Mouse (Mus musculus): ENCODE data around the gene Mrpl4. TPM values are rescaled to one million over a fixed set of nuclear protein-coding genes. Genes with fewer than 3 reads are reported as not detected.

Gene Mrpl4
- total RNA-seq (2014; fragmentation: Nextera tagmentation) (38.4 and 39.6 TPM in 2 replicates), total RNA-seq (2017) (39.1 and 51.5 TPM in 2 replicates), polyA plus RNA-seq (2012) (92.6 and 129 TPM in 2 replicates)

DNA sequence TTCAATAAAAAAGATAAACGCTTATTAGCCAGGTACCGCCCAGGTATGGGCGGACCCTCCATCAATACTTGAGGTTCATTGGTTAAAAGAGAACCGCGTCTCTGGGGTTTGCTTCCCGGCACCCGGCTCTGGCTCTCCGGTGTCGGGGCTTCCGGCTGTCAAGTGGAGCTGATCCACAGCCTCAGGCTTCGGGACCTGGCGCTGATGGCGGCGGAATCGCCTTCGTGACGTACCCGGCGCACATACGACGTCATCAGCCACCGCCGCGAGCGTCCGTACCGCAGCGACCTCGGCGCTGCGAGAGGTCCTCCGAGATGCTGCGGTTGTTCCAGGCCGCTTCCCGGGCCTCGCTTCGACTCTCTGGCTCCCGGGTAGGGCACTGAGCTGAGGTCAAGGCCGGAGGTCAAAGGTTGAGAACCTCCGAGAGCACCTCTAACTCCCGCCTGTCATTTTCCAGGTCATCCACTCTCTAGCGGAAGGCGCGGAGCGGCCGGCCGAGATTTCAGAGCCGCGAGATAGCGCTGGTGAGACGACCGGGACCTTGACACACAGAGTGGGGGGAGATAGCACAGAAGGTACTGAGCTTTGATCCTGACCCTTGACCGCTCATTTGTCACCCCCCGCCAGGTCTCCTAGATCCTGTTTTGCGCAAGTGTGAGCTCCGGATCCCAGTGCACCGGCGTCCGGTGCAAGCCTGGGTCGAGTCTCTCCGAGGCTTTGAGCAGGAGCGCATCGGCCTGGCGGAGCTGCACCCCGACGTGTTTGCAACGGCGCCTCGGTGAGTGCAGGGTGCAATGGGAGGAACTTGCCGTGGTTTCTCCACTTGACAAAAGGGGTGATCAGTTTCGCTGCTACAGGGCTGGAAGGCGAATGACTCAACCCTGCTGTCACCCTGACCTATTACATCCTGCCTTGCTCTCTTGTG, at the start of gene Mrpl4:
Gene Mrpl4, plus strand, starts transcription at position 112 of the 925 bp plus-strand sequence.
- Histone ChIP-seq H3K27me3 (ENCODE audit: insufficient read depth, low read length) (no peaks in the 10 kb centered on the region), H3K4me3 (ENCODE audit: low read depth, low read length) (peak within 1 kb of the TSS; percentile 85), H3K4me1 (ENCODE audit: insufficient read depth, low read depth, low read length) (peaks cover 26% of the 10 kb centered on the region), H3K36me3 (replicated peaks) (peaks cover 45% of the 10 kb centered on the region), H3K9me3 (replicated peaks) (no peaks in the 10 kb centered on the region)
- peak; percentile 69 for DNase-seq (ENCODE audit: low spot score)
- peak; percentile 56 for ATAC-seq (ENCODE audit: extremely low read depth, insufficient number of reproducible peaks, low FRiP score, poor library complexity, severe bottlenecking)
- TF ChIP-seq POLR2AphosphoS5 (IDR thresholded peaks at IDR 0.05; ENCODE audit: insufficient replicate concordance, low read depth, low read length) (no peak), CTCF (IDR thresholded peaks at IDR 0.05; ENCODE audit: low read depth, low read length) (no peak), GATA2 (IDR thresholded peaks at IDR 0.05; ENCODE audit: borderline replicate concordance, low read depth, low read length) (no peak), GATA1 (IDR thresholded peaks at IDR 0.05; ENCODE audit: borderline replicate concordance, low read length) (no peak), TAL1 (conservative IDR thresholded peaks at IDR 0.05; ENCODE audit: low read depth, low read length) (no peak)

- Histone ChIP-seq H3K36me3 (replicated peaks) (no peaks in the 10 kb centered on the region), H3K27me3 (ENCODE audit: insufficient read depth, low read length) (peaks cover 34% of the 10 kb centered on the region), H3K9me3 (replicated peaks) (no peaks in the 10 kb centered on the region), H3K4me1 (ENCODE audit: insufficient read depth, low read depth, low read length) (peaks cover 9% of the 10 kb centered on the region), H3K4me3 (ENCODE audit: low read depth, low read length) (no peak overlapping the region)
- DNase-seq (ENCODE audit: low spot score): no peak
- TF ChIP-seq TAL1 (conservative IDR thresholded peaks at IDR 0.05; ENCODE audit: low read depth, low read length) (no peak), GATA2 (IDR thresholded peaks at IDR 0.05; ENCODE audit: borderline replicate concordance, low read depth, low read length) (no peak), GATA1 (IDR thresholded peaks at IDR 0.05; ENCODE audit: borderline replicate concordance, low read length) (no peak), CTCF (IDR thresholded peaks at IDR 0.05; ENCODE audit: low read depth, low read length) (no peak), POLR2AphosphoS5 (IDR thresholded peaks at IDR 0.05; ENCODE audit: insufficient replicate concordance, low read depth, low read length) (no peak)
- ATAC-seq (ENCODE audit: extremely low read depth, insufficient number of reproducible peaks, low FRiP score, poor library complexity, severe bottlenecking): no peak
Observed at GRCm38 (mm10) chr9:20956989-20957388, 45.5 kb upstream of the Mrpl4 start.

DNA sequence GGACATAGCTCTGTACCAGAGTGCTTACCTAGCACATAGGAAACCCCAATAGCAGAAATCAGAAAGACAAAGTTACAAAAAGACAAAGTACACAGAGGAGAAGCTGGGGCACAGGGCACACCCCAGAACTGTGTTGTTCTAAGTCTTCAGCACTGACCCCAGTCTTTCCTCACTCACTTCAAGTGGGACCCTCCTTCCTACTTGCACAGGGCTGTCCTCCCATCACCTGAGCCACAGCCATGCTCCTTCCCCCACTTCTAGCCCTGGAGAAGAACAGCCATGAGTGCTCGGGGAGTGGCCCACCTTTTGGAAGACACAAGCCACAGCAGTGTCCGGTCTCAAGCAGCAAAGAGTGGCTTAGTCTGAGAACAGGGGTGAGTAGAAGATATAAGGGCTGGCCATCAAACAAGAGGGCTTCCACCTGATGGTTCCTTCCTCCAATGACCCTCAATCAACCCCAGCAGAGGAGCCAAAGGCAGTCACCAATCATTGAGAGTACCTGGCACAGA, 43.1 kb upstream of the Mrpl4 start, which contains the start of gene Dnmt1:
Gene Dnmt1, minus strand, starts transcription at position 459 of the 509 bp plus-strand sequence.
- DNase-seq (ENCODE audit: low spot score) (no peak), ATAC-seq (ENCODE audit: extremely low read depth, insufficient number of reproducible peaks, low FRiP score, poor library complexity, severe bottlenecking) (no peak)
- Histone ChIP-seq H3K9me3 (replicated peaks) (no peaks in the 10 kb centered on the region), H3K4me1 (ENCODE audit: insufficient read depth, low read depth, low read length) (no peaks in the 10 kb centered on the region), H3K4me3 (ENCODE audit: low read depth, low read length) (no peak within 1 kb of the TSS), H3K27me3 (ENCODE audit: insufficient read depth, low read length) (peaks cover 34% of the 10 kb centered on the region), H3K36me3 (replicated peaks) (no peaks in the 10 kb centered on the region)
- TF ChIP-seq POLR2AphosphoS5 (IDR thresholded peaks at IDR 0.05; ENCODE audit: insufficient replicate concordance, low read depth, low read length): no peak
- TF ChIP-seq CTCF (IDR thresholded peaks at IDR 0.05; ENCODE audit: low read depth, low read length): no peak
- no peak for TF ChIP-seq TAL1 (conservative IDR thresholded peaks at IDR 0.05; ENCODE audit: low read depth, low read length)
- TF ChIP-seq GATA2 (IDR thresholded peaks at IDR 0.05; ENCODE audit: borderline replicate concordance, low read depth, low read length): no peak
- TF ChIP-seq GATA1 (IDR thresholded peaks at IDR 0.05; ENCODE audit: borderline replicate concordance, low read length): no peak

DNA sequence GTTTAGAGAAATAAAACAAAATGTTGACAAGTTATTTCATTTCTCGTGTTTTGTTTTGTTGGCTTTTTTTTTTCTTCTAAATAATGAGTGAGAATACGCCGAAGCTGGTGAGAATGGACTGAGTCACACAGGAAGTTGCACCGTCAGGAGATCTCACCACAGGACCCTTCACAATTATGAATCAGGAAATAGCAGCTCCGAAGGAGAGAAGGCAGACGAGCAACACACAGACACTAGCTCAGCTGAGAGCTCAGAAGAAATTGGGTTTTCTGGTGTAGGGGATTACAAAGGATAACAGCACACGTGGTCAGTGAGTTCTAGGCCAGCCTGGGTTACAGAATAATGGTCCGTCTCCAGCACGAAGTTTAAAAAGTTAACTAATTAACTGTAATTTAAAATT, 41.0 kb upstream of the Mrpl4 start:
- peaks cover 16% of the 10 kb centered on the region for H3K4me1 ChIP-seq (ENCODE audit: insufficient read depth, low read depth, low read length)

DNA sequence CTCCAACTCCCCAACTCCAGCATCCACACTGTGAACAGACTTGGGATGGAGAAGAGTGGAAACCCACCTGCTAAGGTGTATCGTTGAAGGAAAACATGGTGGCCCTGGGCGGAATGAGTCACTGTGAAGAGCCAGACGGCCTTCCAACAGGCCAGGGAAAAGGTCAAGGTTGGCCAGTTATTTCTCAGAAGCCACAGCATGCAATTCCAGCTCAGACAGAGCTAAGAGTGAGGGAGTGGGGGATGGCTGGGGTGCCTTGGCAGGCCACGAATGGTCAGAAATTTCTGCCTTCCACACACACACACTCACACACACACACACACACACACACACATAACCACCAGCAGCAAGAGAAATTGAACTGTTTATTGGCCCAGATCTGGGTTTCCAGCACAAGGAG, 36.9 kb upstream of the Mrpl4 start:
- DNase-seq (ENCODE audit: low spot score) (no peak), ATAC-seq (ENCODE audit: extremely low read depth, insufficient number of reproducible peaks, low FRiP score, poor library complexity, severe bottlenecking) (no peak)
- TF ChIP-seq TAL1 (conservative IDR thresholded peaks at IDR 0.05; ENCODE audit: low read depth, low read length): no peak
- no peak for TF ChIP-seq POLR2AphosphoS5 (IDR thresholded peaks at IDR 0.05; ENCODE audit: insufficient replicate concordance, low read depth, low read length)
- TF ChIP-seq CTCF (IDR thresholded peaks at IDR 0.05; ENCODE audit: low read depth, low read length): no peak
- no peak for TF ChIP-seq GATA1 (IDR thresholded peaks at IDR 0.05; ENCODE audit: borderline replicate concordance, low read length)
- no peak for TF ChIP-seq GATA2 (IDR thresholded peaks at IDR 0.05; ENCODE audit: borderline replicate concordance, low read depth, low read length)
- Histone ChIP-seq H3K9me3 (replicated peaks) (no peaks in the 10 kb centered on the region), H3K4me3 (ENCODE audit: low read depth, low read length) (no peak overlapping the region), H3K36me3 (replicated peaks) (peaks cover 39% of the 10 kb centered on the region), H3K27me3 (ENCODE audit: insufficient read depth, low read length) (peaks cover 3% of the 10 kb centered on the region), H3K4me1 (ENCODE audit: insufficient read depth, low read depth, low read length) (peaks cover 22% of the 10 kb centered on the region)

More for the DNA sequence above, 41.0 kb upstream of the Mrpl4 start:
- no peak for ATAC-seq (ENCODE audit: extremely low read depth, insufficient number of reproducible peaks, low FRiP score, poor library complexity, severe bottlenecking)
- peaks cover 13% of the 10 kb centered on the region for H3K36me3 ChIP-seq (replicated peaks)
- H3K4me3 ChIP-seq (ENCODE audit: low read depth, low read length): no peak overlapping the region
- no peak for TF ChIP-seq TAL1 (conservative IDR thresholded peaks at IDR 0.05; ENCODE audit: low read depth, low read length)
- no peaks in the 10 kb centered on the region for H3K9me3 ChIP-seq (replicated peaks)
- peaks cover 30% of the 10 kb centered on the region for H3K27me3 ChIP-seq (ENCODE audit: insufficient read depth, low read length)
- DNase-seq (ENCODE audit: low spot score): no peak

DNA sequence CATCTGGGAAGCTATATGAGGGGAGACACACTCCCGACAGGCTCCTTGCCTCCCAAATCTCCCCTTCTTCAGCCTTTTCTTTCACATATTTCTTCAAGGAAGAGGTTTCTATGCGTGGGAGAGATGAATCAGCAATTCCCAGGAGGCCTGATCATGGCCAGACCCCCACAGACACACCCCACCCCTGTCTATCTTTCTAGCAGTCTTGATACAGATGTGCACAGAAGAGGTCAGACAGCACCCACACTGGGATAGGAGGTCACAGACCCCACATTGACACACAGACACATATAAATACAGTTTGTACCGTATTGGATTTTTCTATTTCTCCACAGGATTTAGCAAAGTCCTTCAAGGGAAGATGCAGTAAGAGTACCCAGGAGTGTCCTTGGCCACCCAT, 36.5 kb upstream of the Mrpl4 start:
- TF ChIP-seq TAL1 (conservative IDR thresholded peaks at IDR 0.05; ENCODE audit: low read depth, low read length) (no peak), GATA1 (IDR thresholded peaks at IDR 0.05; ENCODE audit: borderline replicate concordance, low read length) (no peak), CTCF (IDR thresholded peaks at IDR 0.05; ENCODE audit: low read depth, low read length) (no peak), GATA2 (IDR thresholded peaks at IDR 0.05; ENCODE audit: borderline replicate concordance, low read depth, low read length) (no peak), POLR2AphosphoS5 (IDR thresholded peaks at IDR 0.05; ENCODE audit: insufficient replicate concordance, low read depth, low read length) (no peak)
- Histone ChIP-seq H3K27me3 (ENCODE audit: insufficient read depth, low read length) (no peaks in the 10 kb centered on the region; the same call in 1 of the 2 replicates), H3K4me1 (ENCODE audit: insufficient read depth, low read depth, low read length) (peaks cover 22% of the 10 kb centered on the region), H3K9me3 (replicated peaks) (no peaks in the 10 kb centered on the region), H3K4me3 (ENCODE audit: low read depth, low read length) (no peak overlapping the region), H3K36me3 (replicated peaks) (peaks cover 39% of the 10 kb centered on the region)
- DNase-seq (ENCODE audit: low spot score) (no peak), ATAC-seq (ENCODE audit: extremely low read depth, insufficient number of reproducible peaks, low FRiP score, poor library complexity, severe bottlenecking) (no peak)
